Mouse (Mus musculus) heart, postnatal 0 days (tissue): ENCODE measurements around the gene Fbxo5. TPM values are rescaled to one million over a fixed set of nuclear protein-coding genes. Genes with fewer than 3 reads are reported as not detected.

Experiments used
- ATAC-seq: fragments of 200-750 bp; cut with Nextera tagmentation; 2 replicates; pipeline ENCODE4 v1.8.0; 2017; ENCODE audit warnings: low read depth, moderate number of reproducible peaks, moderate library complexity; ENCODE audit not compliant: insufficient read depth
- DNase-seq: peaks from one replicate; pipeline ENCODE4 v3.0.0-alpha.2; 2016; ENCODE audit warnings: low spot score
- H3K27ac ChIP-seq: fragments of 300-500 bp; sonication (generic); 2 replicates; pipeline ENCODE4 v1.5.1; 2014; ENCODE audit warnings: low read depth, mild to moderate bottlenecking
- H3K27me3 ChIP-seq: fragments of 300-500 bp; sonication (generic); 2 replicates; pipeline ENCODE4 v1.6.1; 2014; ENCODE audit warnings: low read length, mixed read lengths; ENCODE audit not compliant: control insufficient read depth, insufficient read depth
- H3K36me3 ChIP-seq: fragments of 300-500 bp; sonication (generic); replicated peaks from 2 replicates; pipeline ENCODE4 v1.6.1; 2014; ENCODE audit warnings: low read length, mixed read lengths; ENCODE audit not compliant: control insufficient read depth, insufficient read depth
- H3K4me1 ChIP-seq: fragments of 300-500 bp; sonication (generic); 2 replicates; pipeline ENCODE4 v1.6.1; 2014; ENCODE audit warnings: antibody characterized with exemption; ENCODE audit not compliant: control insufficient read depth, insufficient read depth
- H3K4me2 ChIP-seq: fragments of 300-500 bp; sonication (generic); 2 replicates; pipeline ENCODE4 v1.6.1; 2014; ENCODE audit warnings: low read depth, mild to moderate bottlenecking, low read length, moderate library complexity
- H3K4me3 ChIP-seq: fragments of 300-500 bp; sonication (generic); 2 replicates; pipeline ENCODE4 v1.5.1; 2014; ENCODE audit warnings: low read depth, low read length
- H3K9ac ChIP-seq: fragments of 300-500 bp; sonication (generic); replicated peaks from 2 replicates; pipeline ENCODE4 v1.6.1; 2014; ENCODE audit warnings: low read depth, low read length, mixed read lengths
- H3K9me3 ChIP-seq: fragments of 300-500 bp; sonication (generic); replicated peaks from 2 replicates; pipeline ENCODE4 v1.6.1; 2016; ENCODE audit warnings: low read length; ENCODE audit not compliant: control insufficient read depth
- CTCF ChIP-seq: IDR thresholded peaks from 2 replicates; pipeline ENCODE4 v1.5.1; 2016; ENCODE audit warnings: antibody characterized with exemption, control low read depth, low read depth
- EP300 ChIP-seq: IDR thresholded peaks from 2 replicates; pipeline ENCODE4 v1.6.1; 2016; ENCODE audit warnings: antibody characterized with exemption, low read depth
- WGBS: fragments of 180-500 bp; shearing (Covaris S2); extraction: QIAGEN DNeasy Blood & Tissue Kit; methylation state at CpG from one replicate; pipeline ENCODE4 v1.1.7; 2014; 5-methylcytosine and 5-hydroxymethylcytosine counted together
- polyA plus RNA-seq: library from polyadenylated mRNA; unstranded; fragments of >200 nt; fragmentation: Nextera tagmentation; extraction: Ambion mirVana; gene quantifications from 2 replicates; pipeline ENCODE4 v1.2.1, GENCODE M21; 2015
- total RNA-seq: library from RNA; depleted of rRNA; stranded (reverse); fragments of >200 nt; gene quantifications from 2 replicates; pipeline ENCODE4 v1.2.3, GENCODE M21; 2014; ENCODE audit warnings: low replicate concordance; rRNA removed

Gene Fbxo5
- 11.0 and 11.2 TPM in 2 replicates for total RNA-seq
- polyA plus RNA-seq = 11.4 and 12.7 TPM in 2 replicates

GRCm38 (mm10) chr10:5805243-5805730 is at the start of gene Fbxo5:
Fbxo5 (minus strand) TSS chr10:5805600.
- Histone ChIP-seq H3K4me3 (peak within 1 kb of the TSS; percentile 77), H3K9ac (peak within 1 kb of the TSS; percentile 57), H3K4me1 (peaks cover 19% of the 10 kb centered on the region), H3K36me3 (peaks cover 19% of the 10 kb centered on the region), H3K4me2 (peak within 1 kb of the TSS; percentile 99), H3K27ac (peak within 1 kb of the TSS; percentile 85), H3K9me3 (no peaks in the 10 kb centered on the region), H3K27me3 (no peaks in the 10 kb centered on the region)
- WGBS = under 1% methylated on average over 42 of the region's 42 CpGs
- ATAC-seq = peak; percentile 95
- peak; percentile 98 for DNase-seq
- TF ChIP-seq CTCF (no peak), EP300 (no peak)

DNA sequence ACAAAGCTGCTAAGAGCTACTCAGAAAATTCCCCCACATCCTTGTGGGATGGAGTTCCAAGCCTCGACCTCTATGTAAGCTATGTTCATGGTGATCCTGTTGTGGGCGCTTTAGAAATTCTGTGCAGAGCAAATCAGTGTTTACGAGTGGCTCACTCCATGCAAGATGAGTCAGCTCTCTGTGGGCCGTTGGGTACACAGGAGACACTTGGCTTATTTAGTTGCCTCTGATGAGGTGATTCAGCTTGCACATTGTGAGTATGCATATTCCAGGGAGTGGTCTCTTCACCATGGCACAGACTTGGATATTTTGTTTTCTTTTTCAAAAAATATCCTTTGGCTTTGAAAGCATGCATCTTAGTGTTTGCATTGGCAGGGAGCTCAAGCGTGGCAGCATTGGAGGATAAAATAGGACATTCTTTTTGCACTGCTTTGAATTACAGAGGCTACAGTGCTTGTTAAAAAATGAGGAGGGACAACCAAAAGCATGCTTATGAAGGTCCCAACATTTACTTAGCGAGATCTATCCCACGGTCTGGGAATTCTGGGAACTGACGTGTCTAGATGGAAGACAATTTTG is 48.0 kb upstream of the Fbxo5 start:
- H3K27me3 ChIP-seq = no peaks in the 10 kb centered on the region
- DNase-seq = no peak
- H3K27ac ChIP-seq = no peak overlapping the region
- no peak overlapping the region for H3K9ac ChIP-seq
- no peaks in the 10 kb centered on the region for H3K9me3 ChIP-seq
- H3K4me3 ChIP-seq = no peak overlapping the region
- no peak for ATAC-seq
- 77% methylated on average over 8 of the region's 8 CpGs for WGBS
- H3K4me1 ChIP-seq = no peaks in the 10 kb centered on the region
- H3K4me2 ChIP-seq = no peak overlapping the region
- H3K36me3 ChIP-seq = no peaks in the 10 kb centered on the region
- TF ChIP-seq CTCF = no peak
- no peak for TF ChIP-seq EP300

DNA sequence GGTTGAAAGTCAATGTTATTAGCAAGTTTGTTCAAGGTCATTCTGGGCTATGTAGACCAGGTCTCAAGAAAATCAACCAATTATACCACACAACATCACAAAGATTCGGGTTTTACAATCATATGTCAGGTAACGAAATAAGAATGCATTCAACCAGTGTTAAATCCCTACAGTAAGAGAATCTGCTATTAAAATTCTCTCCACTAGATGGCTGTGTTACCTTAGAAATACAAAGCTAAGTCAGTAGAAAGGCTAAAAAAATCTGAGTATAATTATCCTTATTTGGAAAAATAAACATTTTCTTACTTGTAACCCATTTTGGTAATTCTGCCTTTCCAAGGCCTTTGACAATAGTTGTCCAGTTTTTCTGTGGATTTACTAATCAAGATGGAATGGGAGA is 41.5 kb upstream of the Fbxo5 start:
- Histone ChIP-seq H3K36me3 (no peaks in the 10 kb centered on the region), H3K9ac (no peak overlapping the region), H3K4me1 (no peaks in the 10 kb centered on the region), H3K27me3 (no peaks in the 10 kb centered on the region), H3K4me3 (no peak overlapping the region), H3K4me2 (no peak overlapping the region), H3K27ac (no peak overlapping the region), H3K9me3 (no peaks in the 10 kb centered on the region)
- TF ChIP-seq EP300 (no peak), CTCF (peak; percentile 58)
- ATAC-seq = no peak
- no peak for DNase-seq
- WGBS = 39% methylated on average over 2 of the region's 2 CpGs

GRCm38 (mm10) chr10:5841369-5841768 is 36.0 kb upstream of the Fbxo5 start:
- Histone ChIP-seq H3K4me2 (no peak overlapping the region), H3K27ac (no peak overlapping the region), H3K36me3 (no peaks in the 10 kb centered on the region), H3K27me3 (no peaks in the 10 kb centered on the region), H3K9me3 (no peaks in the 10 kb centered on the region), H3K4me3 (no peak overlapping the region), H3K9ac (no peak overlapping the region), H3K4me1 (no peaks in the 10 kb centered on the region)
- DNase-seq (peak; percentile 24), ATAC-seq (no peak)
- 69% methylated on average over 4 of the region's 4 CpGs for WGBS
- TF ChIP-seq EP300 = no peak
- peak; percentile 59 for TF ChIP-seq CTCF

GRCm38 (mm10) chr10:5826336-5827025 is 21.1 kb upstream of the Fbxo5 start:
- Histone ChIP-seq H3K4me2 (no peak overlapping the region), H3K4me1 (peaks cover 11% of the 10 kb centered on the region), H3K36me3 (no peaks in the 10 kb centered on the region), H3K27me3 (no peaks in the 10 kb centered on the region), H3K4me3 (no peak overlapping the region), H3K27ac (no peak overlapping the region), H3K9me3 (no peaks in the 10 kb centered on the region), H3K9ac (no peak overlapping the region)
- no peak for ATAC-seq
- no peak for TF ChIP-seq EP300
- no peak for TF ChIP-seq CTCF
- DNase-seq = no peak
- WGBS = 69% methylated on average over 6 of the region's 6 CpGs
